Mouse (Mus musculus) limb, embryonic 11.5 days (tissue): Measurements from ENCODE around the gene Sdha. TPM values are rescaled to one million over a fixed set of nuclear protein-coding genes. Genes with fewer than 3 reads are reported as not detected.

Experiments used
- ATAC-seq: fragments of 200-750 bp; cut with Nextera tagmentation; 2 replicates; pipeline ENCODE4 v1.8.0; 2017; ENCODE audit warnings: low read depth; ENCODE audit not compliant: insufficient number of reproducible peaks, low FRiP score, low TSS enrichment
- DNase-seq: peaks from one replicate; pipeline ENCODE4 v3.0.0-alpha.2; 2015; ENCODE audit warnings: low spot score
- H3K27ac ChIP-seq: fragments of 300-500 bp; sonication (generic); replicated peaks from 2 replicates; pipeline ENCODE4 v1.5.1; 2014; ENCODE audit warnings: low read depth, mild to moderate bottlenecking, low read length
- H3K27me3 ChIP-seq: fragments of 300-500 bp; sonication (generic); 2 replicates; pipeline ENCODE4 v1.6.1; 2014; ENCODE audit warnings: mild to moderate bottlenecking, low read length, mixed read lengths; ENCODE audit not compliant: control insufficient read depth, insufficient read depth
- H3K36me3 ChIP-seq: fragments of 300-500 bp; sonication (generic); 2 replicates; pipeline ENCODE4 v1.6.1; 2014; ENCODE audit warnings: mild to moderate bottlenecking, low read length, moderate library complexity, mixed read lengths; ENCODE audit not compliant: control insufficient read depth, insufficient read depth
- H3K4me1 ChIP-seq: fragments of 300-500 bp; sonication (generic); 2 replicates; pipeline ENCODE4 v1.6.1; 2014; ENCODE audit warnings: low read length, mixed read lengths; ENCODE audit not compliant: control insufficient read depth, insufficient read depth
- H3K4me2 ChIP-seq: fragments of 300-500 bp; sonication (generic); 2 replicates; pipeline ENCODE4 v1.6.1; 2014; ENCODE audit warnings: low read depth, mild to moderate bottlenecking, moderate library complexity; ENCODE audit not compliant: severe bottlenecking
- H3K4me3 ChIP-seq: fragments of 300-500 bp; sonication (generic); 2 replicates; pipeline ENCODE4 v1.5.1; 2014; ENCODE audit warnings: low read depth, low read length
- H3K9ac ChIP-seq: fragments of 300-500 bp; sonication (generic); 2 replicates; pipeline ENCODE4 v1.6.1; 2014; ENCODE audit warnings: mild to moderate bottlenecking, low read length
- H3K9me3 ChIP-seq: fragments of 300-500 bp; sonication (generic); 2 replicates; pipeline ENCODE4 v1.6.1; 2016; ENCODE audit warnings: low read length; ENCODE audit not compliant: control insufficient read depth
- WGBS: fragments of 180-500 bp; shearing (Covaris S2); extraction: QIAGEN DNeasy Blood & Tissue Kit; methylation state at CpG from one replicate; pipeline ENCODE4 v1.1.7; 2014; 5-methylcytosine and 5-hydroxymethylcytosine counted together
- polyA plus RNA-seq: library from polyadenylated mRNA; unstranded; fragments of >200 nt; fragmentation: Nextera tagmentation; extraction: Ambion mirVana; gene quantifications from 2 replicates; pipeline ENCODE4 v1.2.1, GENCODE M21; 2014

Sdha gene
- polyA plus RNA-seq, 1 experiment from 2014 or later: 214 TPM

DNA sequence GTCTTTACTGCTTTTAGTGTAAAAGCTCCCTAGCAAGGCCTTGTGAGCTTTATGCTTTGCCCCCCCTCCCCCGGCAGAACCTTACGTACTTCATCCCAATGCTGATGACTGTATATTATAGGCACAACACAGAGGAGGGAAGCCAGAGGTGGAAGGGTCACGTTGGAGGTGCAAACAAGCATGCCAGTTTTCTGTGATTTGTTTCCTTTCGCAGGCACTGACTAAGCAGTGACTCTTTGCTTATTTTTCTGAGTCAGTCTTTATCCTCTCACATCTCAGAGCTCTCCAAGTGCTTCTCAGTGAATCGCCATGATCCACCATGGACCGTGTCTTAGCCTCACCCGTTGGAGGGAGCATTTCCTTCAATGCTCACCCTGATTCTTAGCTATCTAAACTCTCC lies 53.7 kb downstream of the Sdha start:
- no peak for ATAC-seq
- WGBS: 81% methylated on average over 7 of the region's 7 CpGs

DNA sequence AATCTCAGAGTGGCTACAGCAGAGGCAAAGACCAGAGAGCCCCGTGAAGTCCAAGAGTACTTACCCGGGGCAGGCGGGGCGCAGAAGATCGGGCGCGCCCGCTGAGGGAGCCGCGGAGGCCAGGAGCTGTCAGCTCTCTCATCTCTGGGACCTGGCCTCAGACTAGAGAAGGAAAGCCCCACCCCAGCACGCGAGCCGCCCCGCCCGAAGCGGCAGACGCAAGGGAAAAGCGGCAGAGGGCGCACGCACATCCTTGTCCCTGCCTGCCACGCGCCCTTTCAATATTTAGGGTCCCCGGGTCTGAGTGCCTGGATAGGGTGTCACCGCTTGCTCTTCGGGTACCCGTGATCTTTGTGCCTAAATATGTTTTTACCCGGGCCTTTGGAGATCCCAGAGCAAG lies 57.9 kb downstream of the Sdha start, which contains the start of gene Ahrr:
Gene Ahrr, minus strand, starts transcription at position 165 of the 400 bp plus-strand sequence.
- Histone ChIP-seq H3K4me3 (peak within 1 kb of the TSS; percentile 9; the same call in 1 of the 2 replicates), H3K9ac (no peak within 1 kb of the TSS), H3K9me3 (no peaks in the 10 kb centered on the region), H3K27ac (no peak within 1 kb of the TSS), H3K36me3 (no peaks in the 10 kb centered on the region), H3K4me1 (no peaks in the 10 kb centered on the region), H3K27me3 (peaks cover 3% of the 10 kb centered on the region; the same call in 1 of the 2 replicates), H3K4me2 (peak within 1 kb of the TSS; percentile 46)
- peak; percentile 79 for DNase-seq
- ATAC-seq: peak; percentile 67; the same call in 1 of the 2 replicates
- under 1% methylated on average over 27 of the region's 27 CpGs for WGBS

More for the DNA sequence above, 53.7 kb downstream of the Sdha start:
- H3K27me3 ChIP-seq: peaks cover under 1% of the 10 kb centered on the region; the same call in 1 of the 2 replicates
- no peak overlapping the region for H3K27ac ChIP-seq
- H3K4me1 ChIP-seq: no peaks in the 10 kb centered on the region
- no peak for DNase-seq
- no peak overlapping the region for H3K4me2 ChIP-seq
- no peak overlapping the region for H3K9ac ChIP-seq
- H3K4me3 ChIP-seq: no peak overlapping the region
- H3K9me3 ChIP-seq: no peaks in the 10 kb centered on the region
- H3K36me3 ChIP-seq: no peaks in the 10 kb centered on the region

DNA sequence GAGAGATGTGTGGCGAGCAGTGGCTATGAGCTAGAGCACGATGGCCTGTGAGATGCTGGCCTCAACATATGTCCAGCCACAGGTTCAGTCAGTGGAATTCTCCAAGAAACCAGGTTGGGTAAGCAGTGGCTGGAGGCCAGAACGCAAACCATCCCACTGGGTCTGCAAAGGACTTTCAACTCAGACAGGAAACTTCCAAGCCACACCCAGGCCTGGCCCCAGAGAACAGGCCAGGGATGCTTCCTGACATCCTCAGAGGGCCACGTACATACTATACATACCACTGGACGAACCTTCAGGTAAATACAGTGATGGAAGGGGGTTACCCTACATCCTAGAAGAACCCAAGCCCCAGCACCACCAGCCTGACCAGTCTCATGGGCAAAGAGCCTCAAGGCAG lies 60.4 kb downstream of the Sdha start:
- no peak for ATAC-seq

DNA sequence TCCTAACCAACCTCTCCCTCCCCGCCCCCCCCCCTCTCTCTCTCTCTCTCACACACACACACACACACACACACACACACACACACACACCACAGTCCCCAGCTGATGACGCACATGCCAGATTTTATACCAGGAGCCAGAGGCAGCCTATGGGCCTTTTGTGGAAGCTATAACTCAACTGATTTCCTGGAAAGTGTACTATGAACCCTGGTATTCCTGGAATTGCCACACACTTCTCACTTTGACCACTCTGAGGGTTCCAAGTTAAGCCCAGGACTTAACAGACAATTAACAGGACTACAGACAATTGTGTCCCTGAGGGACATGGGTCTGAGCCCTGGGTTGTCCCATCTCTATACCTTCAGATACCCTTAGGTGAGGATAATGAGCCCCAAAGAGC lies 67.8 kb downstream of the Sdha start:
- ATAC-seq (no peak), DNase-seq (no peak)
- H3K27me3 ChIP-seq: no peaks in the 10 kb centered on the region
- H3K4me1 ChIP-seq: no peaks in the 10 kb centered on the region
- H3K9me3 ChIP-seq: no peaks in the 10 kb centered on the region
- H3K36me3 ChIP-seq: no peaks in the 10 kb centered on the region
- H3K4me2 ChIP-seq: no peak overlapping the region
- WGBS: 78% methylated on average over 2 of the region's 2 CpGs
- no peak overlapping the region for H3K4me3 ChIP-seq
- H3K9ac ChIP-seq: no peak overlapping the region
- H3K27ac ChIP-seq: no peak overlapping the region

More for the DNA sequence above, 60.4 kb downstream of the Sdha start:
- Histone ChIP-seq H3K27ac (no peak overlapping the region), H3K9me3 (no peaks in the 10 kb centered on the region), H3K36me3 (no peaks in the 10 kb centered on the region), H3K4me2 (no peak overlapping the region), H3K9ac (no peak overlapping the region), H3K4me1 (no peaks in the 10 kb centered on the region), H3K4me3 (no peak overlapping the region), H3K27me3 (peaks cover 3% of the 10 kb centered on the region; the same call in 1 of the 2 replicates)
- WGBS: 88% methylated on average over 5 of the region's 5 CpGs
- no peak for DNase-seq

DNA sequence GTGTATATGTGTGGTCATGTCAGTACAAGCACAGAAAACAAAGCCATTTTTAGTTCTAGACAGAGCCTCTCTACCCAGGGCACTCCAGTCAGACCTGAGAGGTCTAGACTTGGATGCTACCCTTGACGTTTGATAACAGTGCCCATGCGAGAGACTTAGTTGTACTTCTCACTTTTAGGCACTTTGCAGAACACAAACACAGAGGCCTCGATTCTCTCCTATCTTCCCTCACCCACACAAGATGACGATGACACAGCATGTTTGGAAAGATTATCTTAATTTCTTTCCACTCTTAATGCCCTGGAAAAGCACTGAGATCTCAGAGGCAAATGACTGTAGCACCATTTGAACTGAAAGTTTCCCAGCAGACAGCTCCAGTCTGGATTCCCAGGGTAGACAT lies 74.4 kb downstream of the Sdha start:
- Histone ChIP-seq H3K4me3 (no peak overlapping the region), H3K4me2 (no peak overlapping the region), H3K9ac (no peak overlapping the region), H3K27ac (no peak overlapping the region), H3K9me3 (no peaks in the 10 kb centered on the region), H3K4me1 (no peaks in the 10 kb centered on the region), H3K27me3 (no peaks in the 10 kb centered on the region), H3K36me3 (no peaks in the 10 kb centered on the region)
- no peak for ATAC-seq
- no peak for DNase-seq
- 75% methylated on average over 4 of the region's 4 CpGs for WGBS

Other genes starting within 250 kb of the Sdha start
- 0.04 TPM in 1 of 2 replicates, not detected in the other for gene Slc9a3, start 228.8 kb downstream of the Sdha start, polyA plus RNA-seq
- 80.7 and 85.2 TPM in 2 replicates for gene Exoc3, start 141.5 kb downstream of the Sdha start, polyA plus RNA-seq
- 0.96 and 1.3 TPM in 2 replicates for gene Ahrr, start 57.9 kb downstream of the Sdha start, polyA plus RNA-seq
- 130 and 137 TPM in 2 replicates for gene Pdcd6, start 32.7 kb downstream of the Sdha start, polyA plus RNA-seq
- 57.4 and 61.0 TPM in 2 replicates for gene Ccdc127, start within 50 bp of the Sdha start, polyA plus RNA-seq
- gene Lrrc14b, start 13.7 kb upstream of the Sdha start, polyA plus RNA-seq: not detected in 2 replicates
- 5.3 and 5.7 TPM in 2 replicates for gene Zfp72, start 40.6 kb upstream of the Sdha start, polyA plus RNA-seq
- 55.2 and 55.9 TPM in 2 replicates for gene Ftl1-ps1, start 49.4 kb upstream of the Sdha start, polyA plus RNA-seq
- 23.4 and 28.5 TPM in 2 replicates for gene Zfp825, start 143.7 kb upstream of the Sdha start, polyA plus RNA-seq